Mouse (Mus musculus) forebrain, postnatal 0 days (tissue): ENCODE measurements around the gene Sorcs2. TPM values are rescaled to one million over a fixed set of nuclear protein-coding genes. Genes with fewer than 3 reads are reported as not detected.

ENCODE experiments used
- ATAC-seq: fragments of 200-750 bp; cut with Nextera tagmentation; 2 replicates; pipeline ENCODE4 v1.8.0; 2017; ENCODE audit warnings: mild to moderate bottlenecking, moderate library complexity
- DNase-seq: peaks from one replicate; pipeline ENCODE4 v3.0.0-alpha.2; 2015
- H3K27ac ChIP-seq: fragments of 300-500 bp; sonication (generic); 2 replicates; pipeline ENCODE4 v1.5.1; 2014; ENCODE audit warnings: low read depth, mild to moderate bottlenecking, antibody characterized with exemption, low read length, moderate library complexity, mixed read lengths
- H3K27me3 ChIP-seq: fragments of 300-500 bp; sonication (generic); 2 replicates; pipeline ENCODE4 v1.6.1; 2014; ENCODE audit warnings: mild to moderate bottlenecking, low read length, mixed read lengths; ENCODE audit not compliant: insufficient read depth
- H3K36me3 ChIP-seq: fragments of 300-500 bp; sonication (generic); 2 replicates; pipeline ENCODE4 v1.6.1; 2014; ENCODE audit warnings: mild to moderate bottlenecking, moderate library complexity; ENCODE audit not compliant: insufficient read depth
- H3K4me1 ChIP-seq: fragments of 300-500 bp; sonication (generic); 2 replicates; pipeline ENCODE4 v1.6.1; 2014; ENCODE audit warnings: antibody characterized with exemption; ENCODE audit not compliant: insufficient read depth
- H3K4me2 ChIP-seq: fragments of 300-500 bp; sonication (generic); 2 replicates; pipeline ENCODE4 v1.6.1; 2014; ENCODE audit warnings: low read depth, mild to moderate bottlenecking, moderate library complexity
- H3K4me3 ChIP-seq: fragments of 300-500 bp; sonication (generic); 2 replicates; pipeline ENCODE4 v1.5.1; 2014; ENCODE audit warnings: low read depth, low read length, mixed read lengths
- H3K9ac ChIP-seq: fragments of 300-500 bp; sonication (generic); 2 replicates; pipeline ENCODE4 v1.6.1; 2014; ENCODE audit warnings: mild to moderate bottlenecking
- H3K9me3 ChIP-seq: fragments of 300-500 bp; sonication (generic); 2 replicates; pipeline ENCODE4 v1.6.1; 2016; ENCODE audit warnings: low read length
- CTCF ChIP-seq: sonication (generic); IDR thresholded peaks from 2 replicates; pipeline ENCODE4 v1.5.1; 2016; ENCODE audit warnings: antibody characterized with exemption, control low read depth, low read depth
- WGBS: fragments of 180-500 bp; shearing (Covaris S2); extraction: QIAGEN DNeasy Blood & Tissue Kit; methylation state at CpG from one replicate; pipeline ENCODE4 v1.1.7; 2014; 5-methylcytosine and 5-hydroxymethylcytosine counted together
- polyA plus RNA-seq: library from polyadenylated mRNA; unstranded; fragments of >200 nt; fragmentation: Nextera tagmentation; extraction: Ambion mirVana; gene quantifications from 2 replicates; pipeline ENCODE4 v1.2.1, GENCODE M21; 2015
- total RNA-seq: library from RNA; depleted of rRNA; stranded (reverse); fragments of >200 nt; gene quantifications from 2 replicates; pipeline ENCODE4 v1.2.3, GENCODE M21; 2014

Gene Sorcs2
- total and polyA plus RNA-seq, 2 experiments from 2014 or later, result 10.0 to 29.8 TPM

GRCm38 (mm10) chr5:36129661-36130060 is 268.3 kb downstream of the Sorcs2 start:
- H3K9ac ChIP-seq, result no peak overlapping the region
- ATAC-seq, result peak; percentile 21; the same call in 1 of the 2 replicates
- WGBS, result 40% methylated on average over 2 of the region's 2 CpGs
- no peak for DNase-seq
- no peaks in the 10 kb centered on the region for H3K27me3 ChIP-seq
- no peaks in the 10 kb centered on the region for H3K9me3 ChIP-seq
- H3K27ac ChIP-seq, result no peak overlapping the region
- TF ChIP-seq CTCF, result no peak
- no peak overlapping the region for H3K4me2 ChIP-seq
- H3K4me1 ChIP-seq, result 0 out of 2 replicates have a peak, but pooled peaks cover 6% of the 10 kb centered on the region
- no peak overlapping the region for H3K4me3 ChIP-seq
- no peaks in the 10 kb centered on the region for H3K36me3 ChIP-seq

GRCm38 (mm10) chr5:36128513-36128912 is 269.4 kb downstream of the Sorcs2 start:
- no peaks in the 10 kb centered on the region for H3K36me3 ChIP-seq

GRCm38 (mm10) chr5:36124993-36125392 is 272.9 kb downstream of the Sorcs2 start:
- 52% methylated on average over 6 of the region's 6 CpGs for WGBS
- Histone ChIP-seq H3K9me3 (no peaks in the 10 kb centered on the region), H3K4me3 (no peak overlapping the region), H3K27ac (no peak overlapping the region), H3K27me3 (no peaks in the 10 kb centered on the region), H3K4me1 (0 out of 2 replicates have a peak, but pooled peaks cover 2% of the 10 kb centered on the region), H3K9ac (no peak overlapping the region), H3K36me3 (no peaks in the 10 kb centered on the region), H3K4me2 (no peak overlapping the region)
- no peak for TF ChIP-seq CTCF
- ATAC-seq (no peak), DNase-seq (no peak)

More at GRCm38 (mm10) chr5:36128513-36128912, 269.4 kb downstream of the Sorcs2 start:
- no peaks in the 10 kb centered on the region for H3K9me3 ChIP-seq
- ATAC-seq (no peak), DNase-seq (no peak)
- H3K9ac ChIP-seq, result no peak overlapping the region
- H3K27ac ChIP-seq, result no peak overlapping the region
- H3K4me1 ChIP-seq, result 0 out of 2 replicates have a peak, but pooled peaks cover 6% of the 10 kb centered on the region
- 72% methylated on average over 3 of the region's 3 CpGs for WGBS
- no peak for TF ChIP-seq CTCF
- H3K27me3 ChIP-seq, result no peaks in the 10 kb centered on the region
- H3K4me2 ChIP-seq, result no peak overlapping the region
- no peak overlapping the region for H3K4me3 ChIP-seq

- H3K4me1 ChIP-seq, result 0 out of 2 replicates have a peak, but pooled peaks cover 5% of the 10 kb centered on the region
- DNase-seq (no peak), ATAC-seq (no peak)
- no peak for TF ChIP-seq CTCF
- no peak overlapping the region for H3K4me3 ChIP-seq
- no peak overlapping the region for H3K27ac ChIP-seq
- no peaks in the 10 kb centered on the region for H3K27me3 ChIP-seq
- no peaks in the 10 kb centered on the region for H3K36me3 ChIP-seq
- no peak overlapping the region for H3K9ac ChIP-seq
- WGBS, result 78% methylated on average over 10 of the region's 10 CpGs
- no peaks in the 10 kb centered on the region for H3K9me3 ChIP-seq
- no peak overlapping the region for H3K4me2 ChIP-seq
Measured at GRCm38 (mm10) chr5:36122987-36123386, 275.0 kb downstream of the Sorcs2 start.

- H3K4me3 ChIP-seq, result no peak overlapping the region
- WGBS, result 50% methylated on average over 3 of the region's 3 CpGs
- no peak for TF ChIP-seq CTCF
- no peak overlapping the region for H3K9ac ChIP-seq
- 0 out of 2 replicates have a peak, but pooled peaks cover 5% of the 10 kb centered on the region for H3K4me1 ChIP-seq
- DNase-seq (no peak), ATAC-seq (peak; percentile 18; the same call in 1 of the 2 replicates)
- H3K36me3 ChIP-seq, result no peaks in the 10 kb centered on the region
- H3K4me2 ChIP-seq, result no peak overlapping the region
- no peak overlapping the region for H3K27ac ChIP-seq
- H3K9me3 ChIP-seq, result no peaks in the 10 kb centered on the region
- no peaks in the 10 kb centered on the region for H3K27me3 ChIP-seq
Measured at GRCm38 (mm10) chr5:36120931-36121341, 277.0 kb downstream of the Sorcs2 start.

GRCm38 (mm10) chr5:36118061-36118460 is 279.9 kb downstream of the Sorcs2 start:
- DNase-seq (no peak), ATAC-seq (no peak)
- Histone ChIP-seq H3K4me3 (no peak overlapping the region), H3K36me3 (no peaks in the 10 kb centered on the region), H3K4me1 (0 out of 2 replicates have a peak, but pooled peaks cover 5% of the 10 kb centered on the region), H3K4me2 (no peak overlapping the region), H3K27ac (no peak overlapping the region), H3K27me3 (no peaks in the 10 kb centered on the region), H3K9ac (no peak overlapping the region), H3K9me3 (no peaks in the 10 kb centered on the region)
- 64% methylated on average over 5 of the region's 5 CpGs for WGBS
- TF ChIP-seq CTCF, result no peak

- DNase-seq, result no peak
- Histone ChIP-seq H3K4me3 (no peak overlapping the region), H3K27ac (no peak overlapping the region), H3K4me1 (0 out of 2 replicates have a peak, but pooled peaks cover 5% of the 10 kb centered on the region), H3K9me3 (no peaks in the 10 kb centered on the region), H3K36me3 (no peaks in the 10 kb centered on the region), H3K27me3 (no peaks in the 10 kb centered on the region), H3K9ac (no peak overlapping the region), H3K4me2 (no peak overlapping the region)
- ATAC-seq, result peak; percentile 32; the same call in 1 of the 2 replicates
- 28% methylated on average over 7 of the region's 7 CpGs for WGBS
- TF ChIP-seq CTCF, result no peak
Measured at GRCm38 (mm10) chr5:36115519-36115918, 282.4 kb downstream of the Sorcs2 start.
